In the genomic region with DNA sequence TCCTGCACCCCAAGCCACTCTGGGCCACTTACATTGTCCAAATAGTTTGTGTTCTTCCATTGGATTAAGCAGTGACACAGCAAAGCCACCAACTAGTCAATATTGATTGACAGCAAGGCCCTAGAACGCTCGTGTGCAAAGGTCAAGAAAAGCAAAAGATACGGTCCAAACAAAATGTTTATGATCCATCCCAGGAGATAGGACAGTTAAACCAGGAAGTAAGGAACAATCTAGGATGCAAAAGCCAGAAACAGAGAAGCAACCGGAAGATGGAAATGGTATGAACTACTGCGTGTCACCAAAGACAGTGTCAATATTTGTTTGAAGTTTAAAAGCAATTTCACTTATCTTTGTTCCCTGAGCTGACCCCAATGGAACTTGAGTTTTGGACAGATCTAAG, we compare ENCODE assay signal across 19 mouse cellular contexts. TPM values are rescaled to one million over a fixed set of nuclear protein-coding genes. Genes with fewer than 3 reads are reported as not detected.
"Had no signal": no experiment of that assay in that cellular context is flagged by ENCODE, and none has a peak within 500 bp of the region (broad histone marks: within the 10 kb centered on the region; RNA-seq: fewer than 3 reads in every experiment).

No protein-coding gene starts in this region.

- H3K9me3 ChIP-seq: kidney, embryonic 15.5 days; liver, embryonic 15.5 days; midbrain, embryonic 12.5 days; neural tube, embryonic 13.5 days had no signal

- H3K36me3 ChIP-seq: kidney, embryonic 15.5 days; liver, embryonic 15.5 days; midbrain, embryonic 12.5 days; neural tube, embryonic 13.5 days had no signal

- H3K4me1 ChIP-seq: kidney, embryonic 15.5 days; neural tube, embryonic 13.5 days had no signal

- H3K27me3 ChIP-seq: kidney, embryonic 15.5 days; liver, embryonic 15.5 days; midbrain, embryonic 12.5 days; neural tube, embryonic 13.5 days had no signal

- ATAC-seq: midbrain, embryonic 16.5 days had no signal

- DNase-seq: kidney, adult 11 months; kidney, adult 8-10 months; kidney, postnatal 10 days; kidney, postnatal 36 days; layer of hippocampus, postnatal 36 days; lung, adult 2 months; lung, postnatal 14 days; lung, postnatal 4 days; retina, postnatal 1 day; right cerebral cortex, postnatal 25 days; thymus, postnatal 25 days had no signal

- H3K4me2 ChIP-seq: kidney, embryonic 15.5 days; liver, embryonic 15.5 days; midbrain, embryonic 12.5 days; neural tube, embryonic 13.5 days had no signal

- H3K27ac ChIP-seq: kidney, embryonic 15.5 days; left cerebral cortex, adult 2 months; liver, embryonic 15.5 days; midbrain, embryonic 12.5 days; neural tube, embryonic 13.5 days had no signal

- H3K9ac ChIP-seq: kidney, embryonic 15.5 days; liver, embryonic 15.5 days; midbrain, embryonic 12.5 days; neural tube, embryonic 13.5 days had no signal

- H3K4me3 ChIP-seq: kidney, embryonic 15.5 days; left cerebral cortex, adult 2 months; liver, embryonic 15.5 days; midbrain, embryonic 12.5 days; myocyte; neural tube, embryonic 13.5 days had no signal

RNA-seq across cellular contexts. Expression of a gene that starts 43.7 kb away (rescaled TPM):
- total RNA-seq: monocyte, adult 5-6 weeks had no signal
